In genomic region chr12:86977833-86978232, GRCm38 (mm10) we compare ENCODE assay signal across 9 mouse cellular contexts. TPM values are rescaled to one million over a fixed set of nuclear protein-coding genes. Genes with fewer than 3 reads are reported as not detected.
DNase-seq lines count a peak whose midpoint lies in the region; ATAC-seq and TF ChIP-seq lines count a peak whose summit lies in the region.
"Had no signal": no experiment of that assay in that cellular context is flagged by ENCODE, and none has a peak within 500 bp of the region (broad histone marks: within the 10 kb centered on the region; RNA-seq: fewer than 3 reads in every experiment).

No protein-coding gene starts in this region.

- intact Hi-C loops in gastrocnemius, adult 2 months (cut with DNase I), result no loop called here
- intact Hi-C loops in gastrocnemius, postnatal 36 days (cut with DNase I), result no loop called here

- TF ChIP-seq CTCF in gastrocnemius, adult 2 months (IDR thresholded peaks at IDR 0.05), result no peak

- H3K9ac ChIP-seq in stomach, embryonic 15.5 days, result no peak overlapping the region

- H3K9me3 ChIP-seq in stomach, embryonic 15.5 days, result no peaks in the 10 kb centered on the region

- no peak overlapping the region for H3K4me3 ChIP-seq in gastrocnemius, adult 2 months
- no peak overlapping the region for H3K4me3 ChIP-seq in stomach, embryonic 15.5 days (replicated peaks)

- no peaks in the 10 kb centered on the region for H3K36me3 ChIP-seq in stomach, embryonic 15.5 days

- WGBS in stomach, embryonic 15.5 days, result 9% methylated on average over 15 of the region's 15 CpGs

- no peak for ATAC-seq in stomach, embryonic 15.5 days (ENCODE audit: insufficient read depth, low FRiP score, low read depth)
- no peak for ATAC-seq in megakaryocyte-erythroid progenitor cell, adult 5-6 weeks (replicated peaks; ENCODE audit: low FRiP score, low TSS enrichment, poor library complexity, severe bottlenecking)

- no peak overlapping the region for H3K27ac ChIP-seq in gastrocnemius, adult 2 months
- H3K27ac ChIP-seq in stomach, embryonic 15.5 days, result no peak overlapping the region

- H3K27me3 ChIP-seq in stomach, embryonic 15.5 days (replicated peaks), result peaks cover 16% of the 10 kb centered on the region

- H3K4me2 ChIP-seq in stomach, embryonic 15.5 days, result peak overlapping the region; percentile 21; the same call in 1 of the 2 replicates

- peaks cover 35% of the 10 kb centered on the region for H3K4me1 ChIP-seq in stomach, embryonic 15.5 days

- DNase-seq in gastrocnemius, adult 2 months, result peak; percentile 49
- no peak for DNase-seq in gastrocnemius, postnatal 36 days
- peak; percentile 31 for DNase-seq in ovary, adult 18-20 months (ENCODE audit: low spot score)
- no peak for DNase-seq in ovary, postnatal 14 days (ENCODE audit: low spot score)
- peak; percentile 29 for DNase-seq in kidney, postnatal 14 days
- no peak for DNase-seq in heart, adult 9 months (ENCODE audit: low spot score in 2 of 2)

RNA-seq across cellular contexts. Expression of gene Zdhhc22, which starts 12.4 kb away (rescaled TPM):
- not detected for total RNA-seq in gastrocnemius, adult 2 months (2021)
- total RNA-seq in gastrocnemius, postnatal 36 days (2021), result not detected
- 0.42 and 0.53 TPM in 2 replicates for polyA plus RNA-seq in stomach, embryonic 15.5 days (2015; fragmentation: Nextera tagmentation; extraction: Ambion mirVana)
- not detected in 2 replicates for total RNA-seq in megakaryocyte-erythroid progenitor cell, adult 5-6 weeks (2014; fragmentation: Nextera tagmentation)
- not detected in 2 replicates for total RNA-seq in megakaryocyte-erythroid progenitor cell, adult 5-6 weeks (2017)

RNA-seq across cellular contexts. Expression of gene Cipc, which starts 31.0 kb away (rescaled TPM):
- 10 to 100 TPM; 32.2 to 33.8 TPM for total RNA-seq in gastrocnemius, adult 2 months (2021)
- 10 to 100 TPM; 26.3 to 30.3 TPM for total RNA-seq in gastrocnemius, postnatal 36 days (2021)
- 15.4 and 15.7 TPM in 2 replicates for polyA plus RNA-seq in stomach, embryonic 15.5 days (2015; fragmentation: Nextera tagmentation; extraction: Ambion mirVana)
- 29.2 and 35.6 TPM in 2 replicates for total RNA-seq in megakaryocyte-erythroid progenitor cell, adult 5-6 weeks (2014; fragmentation: Nextera tagmentation)
- total RNA-seq in megakaryocyte-erythroid progenitor cell, adult 5-6 weeks (2017), result 22.0 and 23.0 TPM in 2 replicates

RNA-seq across cellular contexts. Expression of gene Tmem63c, which starts 43.3 kb away (rescaled TPM):
- not detected for total RNA-seq in gastrocnemius, adult 2 months (2021)
- not detected for total RNA-seq in gastrocnemius, postnatal 36 days (2021)
- 0.76 and 1.2 TPM in 2 replicates for polyA plus RNA-seq in stomach, embryonic 15.5 days (2015; fragmentation: Nextera tagmentation; extraction: Ambion mirVana)
- total RNA-seq in megakaryocyte-erythroid progenitor cell, adult 5-6 weeks (2014; fragmentation: Nextera tagmentation), result not detected in 2 replicates
- not detected in 2 replicates for total RNA-seq in megakaryocyte-erythroid progenitor cell, adult 5-6 weeks (2017)
- polyA plus RNA-seq: limb, embryonic 11.5 days had no signal

Comparison
In these comparisons a context has a peak if more than half of its experiments do, and no peak if none do; other contexts are left out.
1. DNase-seq: peak in gastrocnemius, adult 2 months (single experiment), ovary, adult 18-20 months (single experiment) and kidney, postnatal 14 days (single experiment); none in gastrocnemius, postnatal 36 days (0 of 2), ovary, postnatal 14 days (single experiment) and heart, adult 9 months (0 of 2).